Mouse (Mus musculus): ENCODE results near the gene Ercc1. TPM values are rescaled to one million over a fixed set of nuclear protein-coding genes. Genes with fewer than 3 reads are reported as not detected.
A peak's percentile ranks its signal among the peaks of the same experiment; 100 is the strongest.

Ercc1 gene
- polyA plus RNA-seq, 1 experiment from 2014 or later: 96.1 TPM

- 96% methylated on average over 8 of the region's 8 CpGs for WGBS
- DNase-seq (ENCODE audit: extremely low spot score, low spot score): no peak
- no peaks in the 10 kb centered on the region for H3K9me3 ChIP-seq
- H3K36me3 ChIP-seq (replicated peaks): peaks cover 71% of the 10 kb centered on the region
- no peaks in the 10 kb centered on the region for H3K27me3 ChIP-seq (ENCODE audit: poor library complexity, severe bottlenecking)
- no peak overlapping the region for H3K4me3 ChIP-seq
- no peak overlapping the region for H3K27ac ChIP-seq
- H3K4me1 ChIP-seq: peaks cover 12% of the 10 kb centered on the region
Measured at GRCm38 (mm10) chr7:19350221-19350620, 5.6 kb downstream of the Ercc1 start.

GRCm38 (mm10) chr7:19354991-19355390 is 10.4 kb downstream of the Ercc1 start:
- Histone ChIP-seq H3K4me1 (peaks cover 18% of the 10 kb centered on the region), H3K9me3 (no peaks in the 10 kb centered on the region), H3K27me3 (ENCODE audit: poor library complexity, severe bottlenecking) (no peaks in the 10 kb centered on the region), H3K4me3 (no peak overlapping the region), H3K27ac (no peak overlapping the region), H3K36me3 (replicated peaks) (peaks cover 78% of the 10 kb centered on the region)
- DNase-seq (ENCODE audit: extremely low spot score, low spot score): no peak
- 95% methylated on average over 5 of the region's 5 CpGs for WGBS

GRCm38 (mm10) chr7:19356311-19356710 is 11.7 kb downstream of the Ercc1 start:
- H3K4me3 ChIP-seq: no peak overlapping the region
- H3K9me3 ChIP-seq: no peaks in the 10 kb centered on the region
- 81% methylated on average over 10 of the region's 10 CpGs for WGBS
- H3K27me3 ChIP-seq (ENCODE audit: poor library complexity, severe bottlenecking): no peaks in the 10 kb centered on the region
- peaks cover 31% of the 10 kb centered on the region for H3K4me1 ChIP-seq
- H3K27ac ChIP-seq: no peak overlapping the region
- H3K36me3 ChIP-seq (replicated peaks): peaks cover 66% of the 10 kb centered on the region
- DNase-seq (ENCODE audit: extremely low spot score, low spot score): no peak

GRCm38 (mm10) chr7:19357381-19358375 is 13.1 kb downstream of the Ercc1 start:
- Histone ChIP-seq H3K4me3 (peak overlapping the region; percentile 88), H3K4me1 (peaks cover 45% of the 10 kb centered on the region), H3K36me3 (replicated peaks) (peaks cover 53% of the 10 kb centered on the region), H3K27me3 (ENCODE audit: poor library complexity, severe bottlenecking) (peaks cover 5% of the 10 kb centered on the region), H3K9me3 (no peaks in the 10 kb centered on the region), H3K27ac (no peak overlapping the region)
- 93% methylated on average over 25 of the region's 25 CpGs for WGBS
- no peak for DNase-seq (ENCODE audit: extremely low spot score, low spot score)

- Histone ChIP-seq H3K9me3 (no peaks in the 10 kb centered on the region), H3K4me3 (peak overlapping the region; percentile 88), H3K4me1 (peaks cover 49% of the 10 kb centered on the region), H3K27ac (peak overlapping the region; percentile 92), H3K27me3 (ENCODE audit: poor library complexity, severe bottlenecking) (peaks cover 14% of the 10 kb centered on the region), H3K36me3 (replicated peaks) (peaks cover 43% of the 10 kb centered on the region)
- DNase-seq (ENCODE audit: extremely low spot score, low spot score): no peak
- WGBS: 26% methylated on average over 13 of the region's 13 CpGs
Measured at GRCm38 (mm10) chr7:19358634-19359033, 14.1 kb downstream of the Ercc1 start.

- Histone ChIP-seq H3K36me3 (replicated peaks) (peaks cover 36% of the 10 kb centered on the region), H3K27ac (peak within 1 kb of the TSS; percentile 92), H3K4me3 (peak within 1 kb of the TSS; percentile 88), H3K9me3 (no peaks in the 10 kb centered on the region), H3K27me3 (ENCODE audit: poor library complexity, severe bottlenecking) (peaks cover 18% of the 10 kb centered on the region), H3K4me1 (peaks cover 56% of the 10 kb centered on the region)
- peak; percentile 86 for DNase-seq (ENCODE audit: extremely low spot score, low spot score)
- WGBS: under 1% methylated on average over 31 of the region's 31 CpGs
Measured at GRCm38 (mm10) chr7:19359299-19359891, 14.8 kb downstream of the Ercc1 start, which contains the start of the genes Cd3eap and Ppp1r13l. Gene Cd3eap, minus strand, starts transcription at chr7:19359483. Gene Ppp1r13l, plus strand, starts transcription at chr7:19359749.

- under 1% methylated on average over 45 of the region's 45 CpGs for whole genome bisulfite sequencing
- H3K4me3 ChIP-seq: peak overlapping the region; percentile 88
- peaks cover 30% of the 10 kb centered on the region for H3K36me3 ChIP-seq (replicated peaks)
- H3K9me3 ChIP-seq: no peaks in the 10 kb centered on the region
- peak overlapping the region; percentile 92 for H3K27ac ChIP-seq
- peak; percentile 84 for DNase-seq (ENCODE audit: extremely low spot score, low spot score)
- peaks cover 18% of the 10 kb centered on the region for H3K27me3 ChIP-seq (ENCODE audit: poor library complexity, severe bottlenecking)
- H3K4me1 ChIP-seq: peaks cover 56% of the 10 kb centered on the region
Measured at GRCm38 (mm10) chr7:19359892-19360641, 15.5 kb downstream of the Ercc1 start.

- WGBS: under 1% methylated on average over 27 of the region's 27 CpGs
- Histone ChIP-seq H3K4me1 (peaks cover 56% of the 10 kb centered on the region), H3K36me3 (replicated peaks) (peaks cover 23% of the 10 kb centered on the region), H3K4me3 (peak overlapping the region; percentile 88), H3K27ac (peak overlapping the region; percentile 75), H3K9me3 (no peaks in the 10 kb centered on the region), H3K27me3 (ENCODE audit: poor library complexity, severe bottlenecking) (peaks cover 18% of the 10 kb centered on the region)
- DNase-seq (ENCODE audit: extremely low spot score, low spot score): peak; percentile 89
Measured at GRCm38 (mm10) chr7:19360944-19361343, 16.4 kb downstream of the Ercc1 start.

GRCm38 (mm10) chr7:19361720-19362119 is 17.1 kb downstream of the Ercc1 start:
- DNase-seq (ENCODE audit: extremely low spot score, low spot score): peak; percentile 70
- Histone ChIP-seq H3K27me3 (ENCODE audit: poor library complexity, severe bottlenecking) (peaks cover 18% of the 10 kb centered on the region), H3K9me3 (no peaks in the 10 kb centered on the region), H3K4me3 (peak overlapping the region; percentile 88), H3K4me1 (peaks cover 56% of the 10 kb centered on the region), H3K36me3 (replicated peaks) (peaks cover 15% of the 10 kb centered on the region), H3K27ac (no peak overlapping the region)
- 11% methylated on average over 16 of the region's 16 CpGs for WGBS

GRCm38 (mm10) chr7:19362276-19362675 is 17.7 kb downstream of the Ercc1 start:
- Histone ChIP-seq H3K9me3 (no peaks in the 10 kb centered on the region), H3K4me1 (peaks cover 56% of the 10 kb centered on the region), H3K27me3 (ENCODE audit: poor library complexity, severe bottlenecking) (peaks cover 20% of the 10 kb centered on the region), H3K36me3 (replicated peaks) (peaks cover 9% of the 10 kb centered on the region), H3K4me3 (peak overlapping the region; percentile 88), H3K27ac (no peak overlapping the region)
- no peak for DNase-seq (ENCODE audit: extremely low spot score, low spot score)
- WGBS: 29% methylated on average over 4 of the region's 4 CpGs

- WGBS: 4% methylated on average over 18 of the region's 18 CpGs
- 0 out of 2 replicates have a peak overlapping the region, but pooled peaks have one; percentile 40 for H3K27ac ChIP-seq
- H3K36me3 ChIP-seq (replicated peaks): no peaks in the 10 kb centered on the region
- DNase-seq (ENCODE audit: extremely low spot score, low spot score): peak; percentile 67
- H3K4me1 ChIP-seq: peaks cover 46% of the 10 kb centered on the region
- H3K9me3 ChIP-seq: no peaks in the 10 kb centered on the region
- peaks cover 31% of the 10 kb centered on the region for H3K27me3 ChIP-seq (ENCODE audit: poor library complexity, severe bottlenecking)
- H3K4me3 ChIP-seq: peak overlapping the region; percentile 10; the same call in 1 of the 2 replicates
Measured at GRCm38 (mm10) chr7:19363881-19364280, 19.3 kb downstream of the Ercc1 start.

GRCm38 (mm10) chr7:19365376-19365775 is 20.8 kb downstream of the Ercc1 start:
- WGBS: 80% methylated on average over 4 of the region's 4 CpGs
- no peaks in the 10 kb centered on the region for H3K9me3 ChIP-seq
- DNase-seq (ENCODE audit: extremely low spot score, low spot score): no peak
- no peak overlapping the region for H3K4me3 ChIP-seq
- peaks cover under 1% of the 10 kb centered on the region; the same call in 1 of the 2 replicates for H3K36me3 ChIP-seq (replicated peaks)
- H3K27me3 ChIP-seq (ENCODE audit: poor library complexity, severe bottlenecking): peaks cover 46% of the 10 kb centered on the region
- H3K4me1 ChIP-seq: peaks cover 48% of the 10 kb centered on the region
- H3K27ac ChIP-seq: no peak overlapping the region

Measured in forebrain, embryonic 10.5 days (tissue).